Mouse (Mus musculus): ENCODE results near the gene Wnt11. TPM values are rescaled to one million over a fixed set of nuclear protein-coding genes. Genes with fewer than 3 reads are reported as not detected.

Gene Wnt11
- 5.0 and 20.0 TPM in 2 replicates for polyA plus RNA-seq (2012; rRNA removed)

DNA sequence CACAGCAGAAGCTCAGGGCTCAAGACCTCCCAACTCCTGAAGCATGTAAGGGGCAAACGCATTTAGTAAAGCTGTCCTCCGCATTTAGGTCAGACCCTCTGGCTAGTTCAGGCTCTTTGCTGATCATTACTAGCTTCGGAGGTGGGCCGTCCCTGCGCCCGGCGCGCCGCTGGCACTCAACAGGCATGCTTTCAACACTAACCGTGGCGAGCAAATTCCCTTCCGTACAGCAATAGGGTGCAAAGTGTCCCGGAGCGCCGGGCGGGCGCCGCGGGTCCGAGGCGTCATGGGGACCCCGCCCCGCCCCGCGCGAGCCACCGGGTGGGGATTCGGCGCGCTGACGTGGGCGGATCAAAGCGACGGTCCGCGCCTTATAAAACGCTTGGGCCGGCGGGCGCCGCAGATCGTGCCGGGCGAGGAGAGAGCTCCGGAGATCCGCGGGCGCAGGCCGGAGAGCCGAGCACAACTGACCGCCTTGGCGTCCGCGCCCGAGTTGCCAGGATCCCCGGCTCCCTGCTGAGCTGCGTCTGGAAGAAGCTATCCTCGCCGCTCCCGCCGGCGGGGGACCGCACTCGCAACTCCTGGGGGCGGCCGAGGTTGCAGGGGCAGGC lies at the start of gene Wnt11:
TSS of gene Wnt11 (plus strand) at position 402 of the 611 bp plus-strand sequence.

Other genes with a start within 250 kb of the Wnt11 start
- 58.2 TPM in 2 replicates for gene Emsy, start 178.3 kb upstream of the Wnt11 start, polyA plus RNA-seq (2012; rRNA removed)
- 38.6 and 39.5 TPM in 2 replicates for gene Thap12, start 132.0 kb upstream of the Wnt11 start, polyA plus RNA-seq (2012; rRNA removed)

Data from central nervous system, embryonic 14 days (tissue).